Mouse (Mus musculus): ENCODE results near the gene Fzd10. TPM values are rescaled to one million over a fixed set of nuclear protein-coding genes. Genes with fewer than 3 reads are reported as not detected.
A peak's percentile ranks its signal among the peaks of the same experiment; 100 is the strongest.

Fzd10 gene
- polyA plus RNA-seq, 1 experiment from 2014 or later: 3.1 TPM

- WGBS: 81% methylated on average over 11 of the region's 11 CpGs
- Histone ChIP-seq H3K27me3 (replicated peaks; ENCODE audit: low read depth, poor library complexity, severe bottlenecking) (no peaks in the 10 kb centered on the region), H3K36me3 (replicated peaks) (no peaks in the 10 kb centered on the region), H3K9me3 (no peaks in the 10 kb centered on the region), H3K4me1 (peaks cover 12% of the 10 kb centered on the region), H3K4me3 (no peak overlapping the region), H3K27ac (replicated peaks) (peak overlapping the region; percentile 30; the same call in 1 of the 2 replicates)
- DNase-seq (ENCODE audit: low spot score): no peak
Observed at GRCm38 (mm10) chr5:128649336-128649897, 48.8 kb downstream of the Fzd10 start.

Other genes starting within 250 kb of the Fzd10 start
- gene Tmem132d, start 167.8 kb upstream of the Fzd10 start, polyA plus RNA-seq (2016; fragmentation: Nextera tagmentation; extraction: Ambion mirVana): 0.18 and 0.85 TPM in 2 replicates
- 0.06 TPM in 1 of 2 replicates, not detected in the other for gene Piwil1, start 101.7 kb downstream of the Fzd10 start, polyA plus RNA-seq (2016; fragmentation: Nextera tagmentation; extraction: Ambion mirVana)